Mouse (Mus musculus): ENCODE measurements around the gene Pakap. TPM values are rescaled to one million over a fixed set of nuclear protein-coding genes. Genes with fewer than 3 reads are reported as not detected.

Pakap gene
- polyA plus RNA-seq, 1 experiment from 2014 or later, result 35.4 TPM

DNA sequence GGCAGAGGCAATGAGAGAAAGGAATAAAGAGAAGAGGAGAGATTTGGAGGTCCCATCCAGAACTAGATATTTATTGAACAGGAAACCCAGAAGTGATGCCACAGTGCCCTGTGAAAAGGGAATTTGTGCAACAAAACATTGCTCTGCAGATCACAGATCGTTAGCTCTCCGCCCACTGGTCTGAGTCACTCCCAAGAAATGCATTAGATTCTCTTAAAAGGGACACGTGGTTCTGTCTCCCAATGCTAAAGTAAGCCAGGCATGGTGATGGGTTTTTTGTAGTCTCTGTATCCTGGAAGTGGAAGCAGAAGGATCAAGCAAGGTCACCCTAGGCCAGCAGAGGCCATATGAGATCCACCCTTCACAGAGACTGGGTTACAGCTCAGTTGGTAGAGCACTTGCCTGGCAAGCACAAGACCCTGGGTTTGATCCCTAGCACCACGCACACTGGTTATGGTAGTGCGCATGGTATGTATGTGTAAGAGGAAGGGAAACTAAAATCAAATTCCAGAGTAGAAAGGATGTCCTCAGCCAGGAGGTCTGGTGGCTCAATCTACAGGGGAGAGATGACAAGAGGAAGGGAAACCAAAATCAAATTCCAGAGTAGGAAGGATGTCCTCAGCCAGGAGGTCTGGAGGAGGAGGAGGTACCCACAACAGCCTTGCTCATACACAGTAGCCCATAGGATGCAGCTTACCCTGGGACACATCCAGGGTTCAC lies 84.4 kb downstream of the Pakap start:
- WGBS, result 86% methylated on average over 5 of the region's 5 CpGs
- Histone ChIP-seq H3K4me1 (no peaks in the 10 kb centered on the region), H3K4me3 (no peak overlapping the region), H3K36me3 (peaks cover 65% of the 10 kb centered on the region), H3K9me3 (peaks cover 4% of the 10 kb centered on the region; the same call in 1 of the 2 replicates), H3K9ac (no peak overlapping the region), H3K27me3 (no peaks in the 10 kb centered on the region), H3K27ac (no peak overlapping the region), H3K4me2 (no peak overlapping the region)
- no peak for ATAC-seq (ENCODE audit: insufficient number of reproducible peaks, insufficient read depth, low FRiP score, low TSS enrichment, low read depth)

DNA sequence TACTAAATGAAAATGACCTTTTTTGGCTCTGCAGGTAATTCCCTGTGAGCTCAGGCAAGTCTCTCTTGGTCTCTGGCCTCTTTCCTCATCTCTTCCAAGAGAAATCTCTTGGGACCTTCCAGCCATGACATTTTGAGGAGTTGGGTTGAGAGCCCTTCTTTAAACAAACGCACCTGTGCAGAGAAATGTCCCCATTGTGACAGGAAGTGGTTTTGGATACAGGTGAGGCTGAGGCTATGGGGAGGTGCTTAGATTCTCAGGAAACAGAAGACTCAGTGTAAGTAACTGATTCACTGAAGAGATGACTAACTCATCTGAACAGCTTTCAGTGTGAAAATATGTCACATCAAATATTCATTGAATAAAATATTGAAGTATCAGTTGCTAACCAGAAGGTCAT lies 88.0 kb downstream of the Pakap start:
- H3K27me3 ChIP-seq, result no peaks in the 10 kb centered on the region
- H3K4me3 ChIP-seq, result no peak overlapping the region
- H3K9ac ChIP-seq, result no peak overlapping the region
- peaks cover 49% of the 10 kb centered on the region for H3K36me3 ChIP-seq
- H3K9me3 ChIP-seq, result peaks cover 4% of the 10 kb centered on the region; the same call in 1 of the 2 replicates
- no peak overlapping the region for H3K4me2 ChIP-seq
- no peak for ATAC-seq (ENCODE audit: insufficient number of reproducible peaks, insufficient read depth, low FRiP score, low TSS enrichment, low read depth)
- H3K4me1 ChIP-seq, result no peaks in the 10 kb centered on the region
- no peak overlapping the region for H3K27ac ChIP-seq
- 82% methylated on average over 1 of the region's 1 CpGs for WGBS

DNA sequence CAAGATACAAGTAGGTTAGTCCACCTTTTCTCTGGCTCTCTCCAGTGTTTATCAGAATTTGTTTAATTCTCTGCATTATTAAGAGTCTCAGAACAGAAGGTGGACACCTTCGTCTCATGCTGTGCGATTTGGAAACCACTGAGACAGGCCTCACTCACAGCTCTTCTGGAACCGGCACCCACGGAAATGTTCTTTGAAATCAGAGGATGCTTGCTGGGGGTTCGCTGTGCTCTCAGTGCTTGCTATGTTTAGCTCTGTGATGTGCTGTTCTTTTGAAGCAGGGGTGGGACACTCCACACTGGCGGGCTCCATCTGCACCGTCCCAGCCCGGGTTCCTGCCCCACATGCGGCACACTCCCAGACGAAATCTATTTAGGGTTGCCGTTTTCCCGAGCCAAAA lies 88.4 kb downstream of the Pakap start:
- 87% methylated on average over 12 of the region's 12 CpGs for whole genome bisulfite sequencing
- peaks cover 45% of the 10 kb centered on the region for H3K36me3 ChIP-seq
- no peak for ATAC-seq (ENCODE audit: insufficient number of reproducible peaks, insufficient read depth, low FRiP score, low TSS enrichment, low read depth)
- no peaks in the 10 kb centered on the region for H3K4me1 ChIP-seq
- H3K27ac ChIP-seq, result no peak overlapping the region
- H3K27me3 ChIP-seq, result no peaks in the 10 kb centered on the region
- peaks cover 4% of the 10 kb centered on the region; the same call in 1 of the 2 replicates for H3K9me3 ChIP-seq
- H3K4me3 ChIP-seq, result no peak overlapping the region
- H3K4me2 ChIP-seq, result no peak overlapping the region
- no peak overlapping the region for H3K9ac ChIP-seq

DNA sequence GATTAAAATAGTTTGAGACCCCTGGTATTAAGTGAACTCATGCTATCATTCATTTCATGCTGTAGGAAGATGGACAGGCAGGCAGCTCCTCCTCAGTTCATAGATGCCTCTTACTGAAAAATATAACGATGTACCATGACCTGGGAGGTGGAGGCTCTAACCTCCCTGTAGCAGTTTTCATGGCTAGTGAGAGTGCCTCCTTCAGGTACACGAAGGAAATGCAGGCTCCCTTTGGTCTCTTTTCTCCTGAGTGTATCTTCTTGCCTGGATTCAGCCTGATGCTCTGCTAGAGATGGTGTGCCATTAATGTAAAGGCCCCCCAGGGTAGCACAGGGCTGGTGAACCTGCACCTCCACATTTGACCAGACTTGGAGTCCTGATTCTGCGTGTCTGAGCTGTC lies 88.9 kb downstream of the Pakap start:
- no peak for ATAC-seq (ENCODE audit: insufficient number of reproducible peaks, insufficient read depth, low FRiP score, low TSS enrichment, low read depth)
- WGBS, result 85% methylated on average over 3 of the region's 3 CpGs
- peaks cover 41% of the 10 kb centered on the region for H3K36me3 ChIP-seq
- no peaks in the 10 kb centered on the region for H3K4me1 ChIP-seq
- H3K4me2 ChIP-seq, result no peak overlapping the region
- H3K9me3 ChIP-seq, result peaks cover 4% of the 10 kb centered on the region; the same call in 1 of the 2 replicates
- no peak overlapping the region for H3K4me3 ChIP-seq
- no peak overlapping the region for H3K27ac ChIP-seq
- no peaks in the 10 kb centered on the region for H3K27me3 ChIP-seq
- no peak overlapping the region for H3K9ac ChIP-seq

DNA sequence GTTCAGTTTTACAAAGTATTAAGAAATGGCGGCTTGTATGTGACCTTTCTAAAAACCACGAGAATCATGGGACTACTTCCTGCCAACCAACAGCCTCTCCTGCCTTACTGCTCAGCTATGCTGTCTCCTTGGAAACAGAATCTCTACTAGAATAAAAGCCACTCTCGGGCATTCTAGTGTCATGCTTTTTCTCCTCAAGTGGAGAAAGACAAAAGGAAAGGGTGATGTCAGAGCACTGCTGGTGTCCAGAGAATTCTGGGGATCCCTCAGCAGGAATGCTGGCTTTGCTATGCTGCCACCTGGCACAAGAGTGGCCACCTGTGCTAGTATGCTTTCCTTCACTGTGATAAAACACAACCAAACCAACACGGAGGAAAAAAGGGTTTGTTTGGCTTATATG lies 92.5 kb downstream of the Pakap start:
- Histone ChIP-seq H3K27ac (no peak overlapping the region), H3K9ac (no peak overlapping the region), H3K36me3 (peaks cover 34% of the 10 kb centered on the region), H3K9me3 (no peaks in the 10 kb centered on the region), H3K27me3 (no peaks in the 10 kb centered on the region), H3K4me2 (no peak overlapping the region), H3K4me1 (no peaks in the 10 kb centered on the region), H3K4me3 (no peak overlapping the region)
- WGBS, result 42% methylated on average over 4 of the region's 4 CpGs
- no peak for ATAC-seq (ENCODE audit: insufficient number of reproducible peaks, insufficient read depth, low FRiP score, low TSS enrichment, low read depth)

DNA sequence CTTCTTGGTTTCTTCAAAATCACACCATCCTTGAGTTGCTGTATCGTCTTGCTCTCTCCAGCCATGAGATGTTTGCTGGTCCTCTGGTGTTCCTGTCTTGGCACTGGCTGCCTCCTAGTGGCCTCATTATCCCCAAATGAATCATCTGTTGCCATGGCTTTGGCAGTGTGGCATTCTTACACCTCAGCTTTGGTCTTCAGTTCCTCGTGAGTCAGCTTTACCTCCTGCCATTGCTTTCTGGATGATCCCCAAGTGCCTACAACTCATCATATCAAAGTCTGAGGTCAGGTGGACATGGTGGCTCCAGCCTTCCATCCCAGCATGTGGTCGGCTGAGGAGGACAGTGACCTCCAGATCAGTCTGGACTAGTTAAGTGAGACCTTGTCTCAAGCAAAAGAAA lies 98.1 kb downstream of the Pakap start:
- no peak overlapping the region for H3K27ac ChIP-seq
- H3K9me3 ChIP-seq, result no peaks in the 10 kb centered on the region
- no peak overlapping the region for H3K4me2 ChIP-seq
- H3K4me3 ChIP-seq, result no peak overlapping the region
- H3K36me3 ChIP-seq, result peaks cover 11% of the 10 kb centered on the region
- ATAC-seq (ENCODE audit: insufficient number of reproducible peaks, insufficient read depth, low FRiP score, low TSS enrichment, low read depth), result no peak
- WGBS, result 92% methylated on average over 3 of the region's 3 CpGs
- no peak overlapping the region for H3K9ac ChIP-seq
- no peaks in the 10 kb centered on the region for H3K4me1 ChIP-seq
- H3K27me3 ChIP-seq, result no peaks in the 10 kb centered on the region

DNA sequence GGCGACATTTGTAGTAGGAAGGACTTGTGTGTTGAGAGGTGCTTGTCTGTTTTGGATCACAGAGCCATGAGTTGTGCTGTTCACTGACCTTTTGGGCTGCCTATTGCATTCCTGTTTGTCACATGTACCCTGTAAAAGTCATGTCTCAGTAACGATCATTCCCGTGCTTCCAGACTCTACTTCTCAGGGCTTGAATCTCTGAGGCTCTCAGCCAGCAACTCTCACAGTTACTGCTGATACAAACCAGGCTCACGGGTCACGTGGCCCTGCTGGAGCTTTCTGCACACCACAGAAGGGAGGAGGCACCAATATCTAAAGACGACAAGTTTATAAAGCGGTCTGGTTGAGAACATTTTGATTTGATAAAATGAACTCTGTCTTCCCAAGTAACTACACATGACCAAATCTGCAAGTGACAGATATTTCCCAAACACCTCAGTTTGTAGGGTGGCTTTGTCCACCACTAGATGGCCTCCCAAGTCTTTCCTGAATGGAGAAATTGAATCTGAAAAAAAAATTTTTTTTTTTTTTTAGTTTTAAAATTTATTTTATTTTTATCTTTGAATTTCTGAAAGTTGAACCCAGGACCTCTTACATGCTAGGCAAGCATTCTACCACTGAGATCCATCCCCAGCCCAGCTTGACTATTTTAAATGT lies 103.0 kb downstream of the Pakap start:
- ATAC-seq (ENCODE audit: insufficient number of reproducible peaks, insufficient read depth, low FRiP score, low TSS enrichment, low read depth), result no peak
- Histone ChIP-seq H3K4me3 (no peak overlapping the region), H3K27ac (peak overlapping the region; percentile 62; the same call in 1 of the 2 replicates), H3K9me3 (no peaks in the 10 kb centered on the region), H3K9ac (no peak overlapping the region), H3K27me3 (no peaks in the 10 kb centered on the region), H3K4me1 (peaks cover 42% of the 10 kb centered on the region), H3K4me2 (no peak overlapping the region), H3K36me3 (no peaks in the 10 kb centered on the region; the same call in 1 of the 2 replicates)
- 61% methylated on average over 7 of the region's 7 CpGs for WGBS

DNA sequence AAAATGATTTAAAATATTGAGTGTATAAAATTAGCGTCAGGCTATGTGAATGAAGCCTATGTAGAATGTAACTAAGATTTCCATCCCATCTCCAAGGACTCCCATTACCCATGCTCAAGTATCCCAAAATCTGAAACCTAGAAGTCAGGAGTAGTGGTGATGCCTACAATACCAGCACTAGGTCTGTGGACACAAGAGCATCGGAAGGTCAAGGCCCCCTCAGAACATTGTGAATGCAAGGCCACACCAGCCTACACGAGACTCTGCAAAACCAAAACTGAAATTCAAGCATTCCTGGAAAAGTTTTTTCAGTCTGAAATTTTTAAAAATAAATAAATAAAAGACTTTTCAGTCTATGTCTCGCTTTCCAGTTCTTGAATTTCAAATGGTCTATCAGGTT lies 104.6 kb downstream of the Pakap start:
- Histone ChIP-seq H3K27ac (peak overlapping the region; percentile 57; the same call in 1 of the 2 replicates), H3K4me3 (no peak overlapping the region), H3K9me3 (no peaks in the 10 kb centered on the region), H3K9ac (no peak overlapping the region), H3K27me3 (no peaks in the 10 kb centered on the region), H3K36me3 (no peaks in the 10 kb centered on the region), H3K4me2 (no peak overlapping the region), H3K4me1 (peaks cover 42% of the 10 kb centered on the region)
- ATAC-seq (ENCODE audit: insufficient number of reproducible peaks, insufficient read depth, low FRiP score, low TSS enrichment, low read depth), result no peak
- WGBS, result 57% methylated on average over 4 of the region's 4 CpGs

DNA sequence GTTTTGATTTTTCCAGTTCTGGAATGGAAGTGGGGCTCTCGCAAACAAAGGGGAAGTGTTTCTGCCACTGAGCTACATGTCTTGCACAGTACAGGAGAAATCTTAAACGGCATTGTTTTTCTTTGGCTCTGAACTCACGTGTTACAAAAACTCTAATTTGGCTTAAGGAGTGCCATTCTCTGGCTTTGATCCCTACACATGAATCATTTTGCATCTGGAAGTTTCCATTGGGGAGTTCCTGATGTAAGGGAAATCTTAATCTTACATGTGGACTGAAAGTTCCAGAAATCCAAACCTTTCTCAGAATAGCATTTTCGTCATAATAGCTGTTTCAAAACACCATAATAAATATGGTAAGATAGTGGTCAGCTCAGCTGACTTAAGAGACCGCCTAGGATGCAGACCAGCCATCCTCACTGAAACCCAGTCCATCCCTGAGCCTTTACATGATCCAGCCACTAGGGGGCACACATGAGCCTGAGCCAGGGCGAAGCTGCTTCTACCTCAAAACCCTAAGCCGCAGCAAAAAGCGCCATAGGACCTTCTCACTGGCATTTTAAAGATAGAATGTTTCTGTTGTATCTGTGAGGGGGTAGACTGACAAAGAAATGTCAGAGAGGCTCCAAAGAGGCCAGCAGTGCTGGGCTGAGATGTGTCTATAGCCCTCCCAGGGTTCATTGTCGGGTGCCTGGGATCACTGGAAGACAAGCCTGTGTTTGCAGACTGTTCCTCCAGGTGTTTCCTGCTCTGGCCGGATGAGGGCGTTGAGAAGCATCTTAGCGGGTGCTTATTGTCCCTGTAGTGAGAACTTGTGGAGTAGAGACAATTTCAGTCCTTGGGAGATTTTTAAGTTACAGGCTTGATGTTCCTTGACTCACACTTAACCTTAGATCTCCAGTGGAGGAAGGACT lies 105.3 kb downstream of the Pakap start:
- Histone ChIP-seq H3K27ac (peak overlapping the region; percentile 57; the same call in 1 of the 2 replicates), H3K36me3 (no peaks in the 10 kb centered on the region), H3K4me1 (peaks cover 42% of the 10 kb centered on the region), H3K4me3 (peak overlapping the region; percentile 19; the same call in 1 of the 2 replicates), H3K9me3 (no peaks in the 10 kb centered on the region), H3K27me3 (no peaks in the 10 kb centered on the region), H3K4me2 (peak overlapping the region; percentile 51), H3K9ac (peak overlapping the region; percentile 44; the same call in 1 of the 2 replicates)
- WGBS, result 10% methylated on average over 12 of the region's 12 CpGs
- ATAC-seq (ENCODE audit: insufficient number of reproducible peaks, insufficient read depth, low FRiP score, low TSS enrichment, low read depth), result no peak

DNA sequence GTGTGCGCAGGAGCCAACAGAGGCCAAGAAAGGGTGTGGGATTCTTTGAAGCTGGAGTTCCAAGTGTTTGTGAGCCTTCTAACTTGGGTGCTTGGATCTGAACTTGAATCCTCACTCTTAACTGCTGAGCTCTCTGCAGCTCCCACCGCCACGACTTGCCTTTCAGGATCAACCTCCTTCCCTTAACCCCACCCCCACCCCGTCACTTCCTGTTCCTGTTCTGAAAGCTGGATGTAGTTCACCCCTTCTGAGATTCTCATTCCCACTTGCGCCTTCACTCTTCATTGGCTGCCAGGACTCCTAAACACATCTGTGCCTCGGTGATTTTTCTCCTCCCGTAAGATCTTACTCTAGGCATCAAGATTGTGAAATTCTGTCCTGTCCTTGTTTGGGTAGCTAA lies 106.4 kb downstream of the Pakap start:
- no peak overlapping the region for H3K4me3 ChIP-seq
- H3K27me3 ChIP-seq, result no peaks in the 10 kb centered on the region
- no peak for ATAC-seq (ENCODE audit: insufficient number of reproducible peaks, insufficient read depth, low FRiP score, low TSS enrichment, low read depth)
- peaks cover 42% of the 10 kb centered on the region for H3K4me1 ChIP-seq
- no peak overlapping the region for H3K9ac ChIP-seq
- WGBS, result 66% methylated on average over 7 of the region's 7 CpGs
- H3K9me3 ChIP-seq, result no peaks in the 10 kb centered on the region
- H3K27ac ChIP-seq, result 0 out of 2 replicates have a peak overlapping the region, but pooled peaks have one; percentile 30
- H3K36me3 ChIP-seq, result no peaks in the 10 kb centered on the region
- H3K4me2 ChIP-seq, result no peak overlapping the region

DNA sequence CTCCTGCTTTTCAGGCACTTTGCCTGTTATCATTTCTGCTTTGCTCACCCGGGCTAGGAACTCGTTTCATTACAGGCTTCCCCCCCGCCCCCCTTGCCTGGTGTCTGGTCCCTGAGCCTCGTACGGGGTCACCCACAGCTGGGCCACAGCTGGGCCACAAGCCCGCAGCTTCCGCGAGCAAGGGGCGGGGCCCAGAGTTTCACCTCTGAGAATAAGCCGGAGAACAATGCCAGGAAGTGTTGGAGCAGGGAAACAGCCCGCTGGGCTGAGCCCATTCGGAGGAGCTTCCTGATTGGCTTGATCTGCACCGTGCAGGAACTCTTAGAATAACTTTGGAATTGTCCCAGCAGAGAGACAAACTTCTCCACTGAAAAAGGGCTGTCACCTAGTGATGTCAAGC lies 107.4 kb downstream of the Pakap start:
- WGBS, result 7% methylated on average over 13 of the region's 13 CpGs
- Histone ChIP-seq H3K27ac (peak overlapping the region; percentile 30), H3K9ac (peak overlapping the region; percentile 54), H3K36me3 (no peaks in the 10 kb centered on the region), H3K4me1 (peaks cover 42% of the 10 kb centered on the region), H3K27me3 (no peaks in the 10 kb centered on the region), H3K4me2 (peak overlapping the region; percentile 53), H3K4me3 (peak overlapping the region; percentile 24), H3K9me3 (no peaks in the 10 kb centered on the region)
- ATAC-seq (ENCODE audit: insufficient number of reproducible peaks, insufficient read depth, low FRiP score, low TSS enrichment, low read depth), result 0 out of 2 replicates have a peak, but pooled peaks have one; percentile 53

Data from embryonic facial prominence, embryonic 13.5 days (tissue).